Mouse (Mus musculus) stomach, postnatal 0 days (tissue): Measurements from ENCODE around the gene Gm43302. TPM values are rescaled to one million over a fixed set of nuclear protein-coding genes. Genes with fewer than 3 reads are reported as not detected.
"Not testable (repeated sequence)": the region's sequence is repeated elsewhere in the genome, so short reads cannot be mapped to it uniquely, and the experiment has no call there.

Experiments used
- ATAC-seq: fragments of 200-750 bp; cut with Nextera tagmentation; 2 replicates; pipeline ENCODE4 v1.8.0; 2017; ENCODE audit not compliant: low FRiP score, low TSS enrichment
- DNase-seq: peaks from one replicate; pipeline ENCODE4 v3.0.0-alpha.2; 2016; ENCODE audit warnings: low spot score
- H3K27ac ChIP-seq: fragments of 300-500 bp; sonication (generic); replicated peaks from 2 replicates; pipeline ENCODE4 v1.5.1; 2014; ENCODE audit warnings: mild to moderate bottlenecking, control low read depth
- H3K27me3 ChIP-seq: fragments of 300-500 bp; sonication (generic); 2 replicates; pipeline ENCODE4 v1.6.1; 2014; ENCODE audit warnings: low read length; ENCODE audit not compliant: control insufficient read depth, insufficient read depth
- H3K36me3 ChIP-seq: fragments of 300-500 bp; sonication (generic); 2 replicates; pipeline ENCODE4 v1.6.1; 2014; ENCODE audit warnings: low read length, mixed read lengths; ENCODE audit not compliant: control insufficient read depth, insufficient read depth
- H3K4me1 ChIP-seq: fragments of 300-500 bp; sonication (generic); replicated peaks from 2 replicates; pipeline ENCODE4 v1.6.1; 2014; ENCODE audit warnings: antibody characterized with exemption; ENCODE audit not compliant: control insufficient read depth, insufficient read depth
- H3K4me2 ChIP-seq: fragments of 300-500 bp; sonication (generic); replicated peaks from 2 replicates; pipeline ENCODE4 v1.6.1; 2014; ENCODE audit warnings: low read depth, mild to moderate bottlenecking, control low read depth, moderate library complexity
- H3K4me3 ChIP-seq: fragments of 300-500 bp; sonication (generic); 2 replicates; pipeline ENCODE4 v1.5.1; 2014; ENCODE audit warnings: low read depth, low read length, control low read depth
- H3K9ac ChIP-seq: fragments of 300-500 bp; sonication (generic); 2 replicates; pipeline ENCODE4 v1.6.1; 2014; ENCODE audit warnings: mild to moderate bottlenecking, low read length, control low read depth, mixed read lengths
- H3K9me3 ChIP-seq: fragments of 300-500 bp; sonication (generic); 2 replicates; pipeline ENCODE4 v1.6.1; 2016; ENCODE audit warnings: low read length; ENCODE audit not compliant: control insufficient read depth
- CTCF ChIP-seq: IDR thresholded peaks from 2 replicates; pipeline ENCODE4 v1.5.1; 2016; ENCODE audit warnings: antibody characterized with exemption, low read depth, mild to moderate bottlenecking, moderate library complexity
- EP300 ChIP-seq: optimal IDR thresholded peaks from 2 replicates; pipeline ENCODE3; 2016; ENCODE audit warnings: antibody characterized with exemption
- WGBS: fragments of 180-500 bp; shearing (Covaris S2); extraction: QIAGEN DNeasy Blood & Tissue Kit; methylation state at CpG from one replicate; pipeline ENCODE4 v1.1.7; 2014; 5-methylcytosine and 5-hydroxymethylcytosine counted together
- polyA plus RNA-seq: library from polyadenylated mRNA; unstranded; fragments of >200 nt; fragmentation: Nextera tagmentation; extraction: Ambion mirVana; gene quantifications from 2 replicates; pipeline ENCODE4 v1.2.1, GENCODE M21; 2015

Gene Gm43302
- polyA plus RNA-seq, 1 experiment from 2014 or later, result not detected

DNA sequence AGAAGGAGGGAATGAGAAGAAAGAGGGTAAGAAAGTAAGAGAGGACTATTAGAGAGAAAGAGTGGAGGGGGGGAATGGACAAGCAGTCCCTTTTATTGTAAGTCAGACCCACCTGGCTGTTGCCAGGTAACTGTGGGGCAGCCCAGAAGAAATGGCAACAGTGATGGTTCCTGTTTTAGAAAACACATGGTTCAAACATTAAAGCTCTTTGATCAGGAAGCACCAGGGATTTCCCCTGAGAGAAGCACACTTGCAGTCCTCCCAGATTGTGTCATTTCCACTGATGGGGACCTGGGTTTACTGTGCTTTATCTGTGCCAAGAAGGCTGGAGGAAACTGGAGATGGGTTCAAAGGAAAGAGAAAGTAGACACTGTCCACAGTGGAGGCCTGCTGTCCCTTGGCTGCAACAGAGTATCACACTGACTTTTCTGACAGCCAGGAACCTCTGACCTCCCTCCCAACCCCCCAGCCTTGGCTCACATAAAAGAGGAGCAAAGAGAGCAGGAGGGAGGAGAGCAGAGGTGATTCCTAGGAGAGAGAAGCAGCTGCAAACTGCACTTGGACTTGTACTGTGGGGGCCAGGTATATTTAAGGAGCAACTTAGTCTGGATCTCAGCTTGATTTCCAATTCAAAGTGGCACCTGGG, 95.5 kb downstream of the Gm43302 start:
- not testable (repeated sequence) for DNase-seq, H3K9me3 ChIP-seq, H3K4me3 ChIP-seq, H3K4me2 ChIP-seq, H3K36me3 ChIP-seq, H3K4me1 ChIP-seq, ATAC-seq, H3K9ac ChIP-seq, H3K27ac ChIP-seq, H3K27me3 ChIP-seq

DNA sequence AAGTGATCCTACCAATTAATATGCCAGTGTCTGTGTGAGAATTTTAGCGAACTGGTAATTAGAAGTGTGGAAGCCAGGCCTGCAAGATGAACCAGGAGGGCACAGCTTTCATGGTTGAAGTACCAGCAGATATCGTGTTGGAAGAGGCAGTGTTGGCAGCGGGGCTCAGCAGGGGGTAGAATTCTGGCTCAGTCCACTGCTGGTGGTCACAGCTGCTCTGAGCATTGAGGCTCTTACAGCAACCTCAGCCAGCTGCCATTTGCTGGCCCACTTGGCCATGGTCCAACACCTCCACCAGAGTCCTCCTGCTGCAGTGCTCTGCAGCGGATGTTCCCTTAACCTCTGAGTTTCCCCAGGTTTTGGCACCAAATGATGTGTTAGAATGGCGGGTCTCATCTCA, 97.2 kb downstream of the Gm43302 start:
- H3K4me1 ChIP-seq, H3K9me3 ChIP-seq, ATAC-seq, H3K36me3 ChIP-seq, H3K4me3 ChIP-seq, DNase-seq, H3K9ac ChIP-seq, H3K27ac ChIP-seq, H3K4me2 ChIP-seq, H3K27me3 ChIP-seq: not testable (repeated sequence)
- WGBS, result 87% methylated on average over 5 of the region's 5 CpGs

DNA sequence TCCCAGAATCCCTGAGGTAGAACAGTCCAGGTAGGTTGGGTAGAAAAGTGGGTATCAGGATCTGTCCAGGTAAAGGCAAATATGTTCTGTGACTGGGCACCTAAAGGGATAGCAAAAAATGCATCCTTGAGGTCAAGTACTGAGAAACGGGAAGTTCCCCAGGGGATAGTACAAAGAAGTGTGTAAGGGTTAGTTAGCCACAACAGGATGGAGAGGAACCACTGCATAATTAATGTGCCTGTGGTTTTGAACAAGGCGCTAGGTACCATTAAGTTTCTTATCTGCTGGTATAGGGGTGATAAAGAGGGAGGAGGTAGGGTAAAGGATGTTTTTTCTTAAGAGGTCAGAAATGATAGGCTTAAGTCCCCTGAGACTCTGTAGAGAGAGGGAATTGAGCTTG, 101.0 kb downstream of the Gm43302 start:
- WGBS, result 67% methylated on average over 2 of the region's 2 CpGs
- ATAC-seq, H3K4me3 ChIP-seq, DNase-seq, H3K4me2 ChIP-seq, H3K9ac ChIP-seq, H3K36me3 ChIP-seq, H3K27ac ChIP-seq, H3K9me3 ChIP-seq, H3K27me3 ChIP-seq, H3K4me1 ChIP-seq: not testable (repeated sequence)

DNA sequence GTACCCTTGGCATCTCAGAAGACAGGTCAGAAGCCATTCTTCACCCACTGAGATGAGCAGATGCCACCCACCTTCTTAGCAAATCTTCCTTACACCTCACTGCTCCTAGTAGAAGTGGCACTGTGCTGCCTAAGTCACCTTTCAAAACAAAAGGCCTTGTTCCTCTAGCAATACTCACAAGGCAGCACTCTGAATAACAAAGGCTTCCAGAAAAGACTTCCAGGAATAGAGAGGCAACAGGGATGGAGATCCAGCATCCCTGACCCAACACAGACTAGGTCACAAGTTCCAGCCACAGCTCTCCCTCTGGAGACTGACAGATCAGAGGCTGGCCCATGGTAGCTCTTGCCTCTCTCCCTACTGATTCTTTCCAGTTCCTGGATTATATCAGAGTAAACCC, 112.0 kb downstream of the Gm43302 start:
- no peaks in the 10 kb centered on the region for H3K4me1 ChIP-seq
- ATAC-seq (no peak), DNase-seq (no peak)
- no peak overlapping the region for H3K4me2 ChIP-seq
- no peaks in the 10 kb centered on the region for H3K27me3 ChIP-seq
- TF ChIP-seq EP300, result no peak
- no peak for TF ChIP-seq CTCF
- H3K9ac ChIP-seq, result no peak overlapping the region
- H3K9me3 ChIP-seq, result no peaks in the 10 kb centered on the region
- H3K27ac ChIP-seq, result no peak overlapping the region
- no peak overlapping the region for H3K4me3 ChIP-seq
- H3K36me3 ChIP-seq, result no peaks in the 10 kb centered on the region

Other genes with a start within 250 kb of the Gm43302 start
- gene Gbp9, start 154.2 kb downstream of the Gm43302 start, polyA plus RNA-seq, result 2.1 TPM in 2 replicates
- 0.61 and 0.75 TPM in 2 replicates for gene Gbp8, start 154.2 kb downstream of the Gm43302 start, polyA plus RNA-seq
- 0.85 and 0.92 TPM in 2 replicates for gene Gbp4, start 154.1 kb downstream of the Gm43302 start, polyA plus RNA-seq
- gene Gbp10, start 54.2 kb downstream of the Gm43302 start, polyA plus RNA-seq, result 0.10 and 0.11 TPM in 2 replicates
- 1.4 and 1.5 TPM in 2 replicates for gene Gbp6, start within 50 bp of the Gm43302 start, polyA plus RNA-seq
- gene Lrrc8b, start 122.1 kb upstream of the Gm43302 start, polyA plus RNA-seq, result 4.7 and 5.2 TPM in 2 replicates
- 5.2 and 7.3 TPM in 2 replicates for gene Lrrc8c, start 225.7 kb upstream of the Gm43302 start, polyA plus RNA-seq